Mouse (Mus musculus): ENCODE data around the gene Col26a1.

Col26a1 gene

DNA sequence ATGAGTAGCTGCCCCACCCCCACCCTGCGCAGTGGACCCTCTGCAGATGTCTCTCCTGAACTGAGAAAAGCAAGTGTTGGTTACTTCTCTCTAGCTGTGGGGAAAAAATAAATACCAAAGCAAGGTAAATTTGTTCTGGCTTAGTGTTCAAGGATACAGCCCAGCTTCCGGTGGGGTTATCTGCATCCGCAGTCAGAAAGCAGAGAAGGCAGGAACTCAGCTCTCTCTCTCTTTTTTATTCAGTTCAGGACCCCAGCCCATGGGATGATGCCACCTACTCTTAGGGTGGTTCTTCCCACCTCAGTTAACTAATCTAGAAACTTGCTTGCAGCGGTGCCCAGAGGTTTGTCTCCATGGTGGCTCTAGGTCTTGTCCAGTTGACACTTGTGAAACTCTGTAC, 190.2 kb downstream of the Col26a1 start, which contains the start of gene Myl10:
Gene Myl10 (plus strand): TSS at position 363 of the 400 bp plus-strand sequence.
- peaks cover 29% of the 10 kb centered on the region for H3K27me3 ChIP-seq (ENCODE audit: insufficient read depth, low read length)
- no peak within 1 kb of the TSS for H3K4me3 ChIP-seq (replicated peaks; ENCODE audit: low read length)
- TF ChIP-seq CTCF (conservative IDR thresholded peaks at IDR 0.05; ENCODE audit: low read length) (no peak), NANOG (IDR thresholded peaks at IDR 0.05; ENCODE audit: borderline replicate concordance, low read length) (no peak), POU5F1 (IDR thresholded peaks at IDR 0.05; ENCODE audit: borderline replicate concordance, low read length) (no peak)
- 0 out of 2 replicates have a peak, but pooled peaks cover 4% of the 10 kb centered on the region for H3K4me1 ChIP-seq (replicated peaks; ENCODE audit: low read depth, low read length)
- H3K9me3 ChIP-seq (ENCODE audit: low read length) = peaks cover 4% of the 10 kb centered on the region; the same call in 1 of the 2 replicates
- no peaks in the 10 kb centered on the region for H3K36me3 ChIP-seq (ENCODE audit: insufficient read depth, low read length)

Measured in E14TG2a.4 (cell line).